Mouse (Mus musculus) left cerebral cortex, postnatal 10 days (tissue): ENCODE measurements around the gene Foxp4. TPM values are rescaled to one million over a fixed set of nuclear protein-coding genes. Genes with fewer than 3 reads are reported as not detected.
A peak's percentile ranks its signal among the peaks of the same experiment; 100 is the strongest.
"Not testable (repeated sequence)": the region's sequence is repeated elsewhere in the genome, so short reads cannot be mapped to it uniquely, and the experiment has no call there.

Experiments used
- DNase-seq, 2 experiments: peaks; one replicate each; pipeline ENCODE4 v3.0.0; 2021 to 2022; ENCODE audit warnings: low spot score in 2 of 2, mixed read lengths in 1 of 2; ENCODE audit errors: extremely low spot score in 1 of 2
- intact Hi-C: fragments of 180-260 bp; cut with DNase I; formaldehyde crosslinking; loops from one replicate; pipeline ENCODE4 v1.15.1; 2025
- total RNA-seq, 2 experiments: library from RNA; stranded (reverse); gene quantifications; 2 replicates each; pipeline ENCODE4 v1.2.3; 2021

Foxp4 gene
- total RNA-seq, 2 experiments from 2014 or later = 52.3 to 53.9 TPM

GRCm38 (mm10) chr17:47873341-47873791 is 51.1 kb downstream of the Foxp4 start:
- intact Hi-C loops = loop anchor here (5.0 kb wide), 1 partner anchor 224 kb away; no protein-coding TSS in a partner anchor
- peak; percentile 81 to 86 for DNase-seq

- intact Hi-C loops = loop anchor here (5.0 kb wide), 1 partner anchor 225 kb away; no protein-coding TSS in a partner anchor
- DNase-seq = peak in 1 of 2 experiments; percentile 40
These were observed 52.0 kb downstream of the Foxp4 start for GRCm38 (mm10) chr17:47872311-47873011.

- no peak for DNase-seq
- intact Hi-C loops = loop anchor here (5.0 kb wide), 1 partner anchor 227 kb away; no protein-coding TSS in a partner anchor
These were observed 54.6 kb downstream of the Foxp4 start for GRCm38 (mm10) chr17:47869874-47870273.

GRCm38 (mm10) chr17:47866037-47866436 is 58.4 kb downstream of the Foxp4 start:
- no peak for DNase-seq

GRCm38 (mm10) chr17:47864496-47864895 is 59.9 kb downstream of the Foxp4 start:
- intact Hi-C loops = loop anchor here (2.0 kb wide), 1 partner anchor 72 kb away; no protein-coding TSS in a partner anchor
- DNase-seq = peak; percentile 56 to 91

More at GRCm38 (mm10) chr17:47866037-47866436, 58.4 kb downstream of the Foxp4 start:
- intact Hi-C loops = no loop called here

GRCm38 (mm10) chr17:47863437-47863836 is 61.0 kb downstream of the Foxp4 start:
- intact Hi-C loops = no loop called here
- DNase-seq = no peak

- DNase-seq = no peak
- intact Hi-C loops = no loop called here
These were observed 61.4 kb downstream of the Foxp4 start for GRCm38 (mm10) chr17:47863023-47863422.

GRCm38 (mm10) chr17:47855544-47855943 is 68.9 kb downstream of the Foxp4 start:
- no peak for DNase-seq
- intact Hi-C loops = no loop called here

- intact Hi-C loops = no loop called here
- no peak for DNase-seq
These were observed 69.5 kb downstream of the Foxp4 start for GRCm38 (mm10) chr17:47854908-47855307.

- intact Hi-C loops = no loop called here
- no peak for DNase-seq
These were observed 70.7 kb downstream of the Foxp4 start for GRCm38 (mm10) chr17:47853760-47854159.

GRCm38 (mm10) chr17:47853336-47853735 is 71.1 kb downstream of the Foxp4 start:
- DNase-seq = no peak
- intact Hi-C loops = no loop called here

- intact Hi-C loops, DNase-seq: not testable (repeated sequence)
These were observed 72.6 kb downstream of the Foxp4 start for GRCm38 (mm10) chr17:47851798-47852360.

- intact Hi-C loops = no loop called here
- DNase-seq = no peak
These were observed 73.7 kb downstream of the Foxp4 start for GRCm38 (mm10) chr17:47850639-47851314.

- no peak for DNase-seq
- intact Hi-C loops = no loop called here
These were observed 74.4 kb downstream of the Foxp4 start for GRCm38 (mm10) chr17:47850035-47850434.

GRCm38 (mm10) chr17:47847985-47848384 is 76.5 kb downstream of the Foxp4 start:
- no peak for DNase-seq
- intact Hi-C loops = no loop called here

GRCm38 (mm10) chr17:47845609-47846008 is 78.8 kb downstream of the Foxp4 start:
- intact Hi-C loops = no loop called here
- no peak for DNase-seq

- no peak for DNase-seq
- intact Hi-C loops = no loop called here
These were observed 81.0 kb downstream of the Foxp4 start for GRCm38 (mm10) chr17:47843465-47843864.

- intact Hi-C loops = no loop called here
- peak in 1 of 2 experiments; percentile 87 for DNase-seq
These were observed 82.4 kb downstream of the Foxp4 start for GRCm38 (mm10) chr17:47841931-47842623.

GRCm38 (mm10) chr17:47841521-47841920 is 82.9 kb downstream of the Foxp4 start:
- intact Hi-C loops = no loop called here

More at GRCm38 (mm10) chr17:47841521-47841920, 82.9 kb downstream of the Foxp4 start:
- DNase-seq = no peak
